Mouse (Mus musculus) neutrophil, adult 65 days (primary cell): ENCODE results near the gene Dcaf6. TPM values are rescaled to one million over a fixed set of nuclear protein-coding genes. Genes with fewer than 3 reads are reported as not detected.

ENCODE experiments used
- total RNA-seq: library from RNA; stranded (reverse); gene quantifications from 2 replicates; pipeline ENCODE4 v1.2.4, GENCODE M21; 2023

Dcaf6 gene
- total RNA-seq = 29.2 and 47.4 TPM in 2 replicates

GRCm38 (mm10) chr1:165460360-165460800 lies at the start of gene Dcaf6, which contains the start of gene Mpc2:
Gene Dcaf6 (minus strand): TSS chr1:165460475.
Gene Mpc2 (plus strand): TSS chr1:165460637.

DNA sequence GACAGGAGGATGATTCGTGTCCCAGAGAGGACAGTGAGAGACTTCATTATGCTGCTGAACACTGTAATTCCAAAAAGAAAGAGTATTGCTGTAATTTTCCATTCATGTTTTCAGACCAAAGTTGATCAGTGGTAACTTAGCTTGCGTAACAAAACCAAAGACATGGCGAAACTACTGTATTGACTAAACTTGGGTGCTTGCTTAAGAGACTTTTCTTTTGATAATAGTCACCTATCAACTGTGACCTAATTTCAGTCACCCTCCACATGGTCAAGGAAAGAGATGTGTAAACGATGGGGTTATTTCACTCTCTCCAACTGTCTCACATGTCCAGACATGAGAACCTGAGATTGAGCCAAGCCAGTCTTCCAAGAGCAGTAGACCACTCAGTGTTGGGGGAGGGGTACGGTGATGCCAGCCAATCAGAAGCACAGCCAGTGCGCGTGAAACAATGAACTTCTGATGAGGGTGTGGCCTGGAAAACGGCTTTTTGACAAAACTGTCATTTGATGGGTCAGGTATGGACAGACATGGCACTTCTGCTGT lies 24.5 kb upstream of the Dcaf6 start, which contains the start of gene Adcy10:
Adcy10 (plus strand) TSS at position 496 of the 546 bp plus-strand sequence.

DNA sequence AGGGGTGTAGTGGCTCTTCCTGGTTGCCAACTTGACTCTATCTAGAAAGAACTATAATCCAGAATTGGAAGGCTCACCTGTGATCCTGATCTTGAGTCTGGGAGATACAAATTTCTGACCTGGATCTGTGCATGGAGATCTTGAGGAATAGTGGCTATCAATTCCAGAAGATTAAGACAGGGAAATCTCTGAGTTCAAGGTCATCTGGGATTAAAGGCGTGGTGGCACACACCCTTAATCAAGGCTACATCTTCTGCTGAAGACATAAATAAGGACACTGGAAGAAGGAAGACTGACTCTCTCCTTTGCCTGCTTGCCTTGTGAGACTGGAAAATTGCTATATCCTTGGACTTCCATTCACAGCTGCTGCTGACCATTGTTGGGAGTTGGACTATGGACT lies 164.8 kb downstream of the Dcaf6 start, which contains the start of gene Gpr161:
Gpr161 (plus strand) TSS at position 301 of the 400 bp plus-strand sequence.

Other genes with a start within 250 kb of the Dcaf6 start
- 38.7 and 45.0 TPM in 2 replicates for gene Tiprl, start 223.5 kb downstream of the Dcaf6 start, total RNA-seq
- gene Gpr161, start 164.7 kb downstream of the Dcaf6 start, total RNA-seq = not detected in 2 replicates
- gene Mpc2, start 162 bp upstream of the Dcaf6 start, total RNA-seq = 69.5 and 74.3 TPM in 2 replicates
- gene Adcy10, start 24.7 kb upstream of the Dcaf6 start, total RNA-seq = 0.25 and 1.4 TPM in 2 replicates
- gene Mpzl1, start 174.1 kb upstream of the Dcaf6 start, total RNA-seq = 3.2 and 4.7 TPM in 2 replicates
- 340 and 360 TPM in 2 replicates for gene Rcsd1, start 249.3 kb upstream of the Dcaf6 start, total RNA-seq